Mouse (Mus musculus): ENCODE data around the gene Tet2.

Tet2 gene

GRCm38 (mm10) chr3:133436919-133437320 is 108.0 kb downstream of the Tet2 start:
- no peak for DNase-seq (ENCODE audit: low read depth, low spot score)

GRCm38 (mm10) chr3:133436279-133436860 is 108.6 kb downstream of the Tet2 start:
- DNase-seq (ENCODE audit: low read depth, low spot score), result no peak

DNA sequence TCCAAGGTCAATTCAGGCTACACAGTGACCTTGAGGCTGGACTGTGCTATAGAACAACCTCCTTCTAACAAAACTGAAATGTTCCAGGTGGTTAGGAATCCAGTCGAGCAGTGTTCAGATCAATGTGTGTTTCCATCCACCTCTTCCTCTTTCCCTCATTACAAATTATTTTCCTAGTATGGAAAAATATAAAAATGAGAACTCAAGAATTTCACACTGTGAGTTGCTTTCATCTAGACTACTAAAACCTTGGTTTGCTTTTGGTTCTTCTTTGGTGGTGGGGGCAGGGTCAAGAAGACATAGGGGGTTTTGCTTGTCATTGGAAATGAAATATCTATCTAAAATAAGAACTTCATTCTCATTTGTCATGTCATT is 109.2 kb downstream of the Tet2 start:
- DNase-seq (ENCODE audit: low read depth, low spot score), result no peak

- no peak for DNase-seq (ENCODE audit: low read depth, low spot score)
Observed at GRCm38 (mm10) chr3:133435141-133435773, 109.7 kb downstream of the Tet2 start.

GRCm38 (mm10) chr3:133429394-133430173 is 115.4 kb downstream of the Tet2 start:
- no peak for DNase-seq (ENCODE audit: low read depth, low spot score)

DNA sequence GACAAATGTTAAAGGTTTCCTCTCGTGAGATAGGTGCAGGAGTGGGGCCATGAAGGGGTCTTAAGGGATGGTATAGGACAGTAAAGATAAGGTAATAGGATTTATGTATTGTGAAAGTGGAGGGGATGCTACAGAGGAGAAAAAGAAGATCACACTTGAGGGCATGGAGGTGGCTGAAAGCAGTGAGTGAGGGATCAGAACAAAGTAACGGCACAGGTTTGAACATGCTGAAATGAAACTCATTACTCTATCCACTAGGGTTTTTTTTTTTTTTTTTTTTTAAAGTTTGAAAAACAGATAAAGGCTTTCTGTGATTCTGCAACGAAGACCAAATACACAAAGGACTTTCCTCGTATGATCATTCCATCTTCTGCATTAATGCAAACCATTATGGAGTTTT is 116.9 kb downstream of the Tet2 start:
- no peak for DNase-seq (ENCODE audit: low read depth, low spot score)

- no peak for DNase-seq (ENCODE audit: low read depth, low spot score)
Observed at GRCm38 (mm10) chr3:133423073-133423472, 121.9 kb downstream of the Tet2 start.

DNA sequence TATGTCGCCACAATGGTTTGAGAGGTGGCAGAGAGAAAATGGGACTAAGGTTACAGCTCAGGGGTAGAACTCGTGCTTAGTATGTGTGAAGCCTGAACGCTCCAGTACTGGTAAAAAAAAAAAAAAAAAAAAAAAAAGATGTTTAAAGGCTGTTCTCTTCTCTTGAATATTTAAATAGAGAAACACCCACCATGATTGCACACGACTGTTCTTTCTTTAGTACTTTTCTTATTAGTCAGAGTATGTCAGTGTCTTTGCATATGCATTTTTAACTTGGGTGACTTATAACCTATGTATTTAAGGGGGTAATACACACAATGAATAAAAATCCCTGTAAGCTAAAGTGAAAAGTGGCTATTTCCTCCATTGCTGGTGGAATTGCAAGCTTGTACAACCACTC is 130.2 kb downstream of the Tet2 start:
- no peak for DNase-seq (ENCODE audit: low read depth, low spot score)
